Mouse (Mus musculus): ENCODE measurements at regions not wholly inside any gene's neighbourhood (a gene's known extent, or its start where the extent isn't known, plus 50 kb on each side); places are given as distances from the start of the nearest gene placed in this dataset.

GRCm38 (mm10) chr7:136176373-136176772 is 460.2 kb upstream of the Mki67 start:
- in situ Hi-C loops (cut with MboI), result no loop called here

- in situ Hi-C loops (cut with MboI), result no loop called here
These were observed 464.8 kb upstream of the Mki67 start for GRCm38 (mm10) chr7:136180996-136181395.

- in situ Hi-C loops (cut with MboI), result no loop called here
These were observed 465.9 kb upstream of the Mki67 start for GRCm38 (mm10) chr7:136182101-136182500.

GRCm38 (mm10) chr7:136196424-136197160 is 480.4 kb upstream of the Mki67 start:
- in situ Hi-C loops (cut with MboI), result no loop called here

GRCm38 (mm10) chr7:136208879-136209278 is 492.7 kb upstream of the Mki67 start:
- in situ Hi-C loops (cut with MboI), result no loop called here

GRCm38 (mm10) chr7:136209299-136210171 is 493.4 kb upstream of the Mki67 start:
- in situ Hi-C loops (cut with MboI), result no loop called here

GRCm38 (mm10) chr7:136212492-136212891 is 496.3 kb upstream of the Mki67 start:
- in situ Hi-C loops (cut with MboI), result no loop called here

GRCm38 (mm10) chr7:136213057-136213961 is 497.1 kb upstream of the Mki67 start:
- in situ Hi-C loops (cut with MboI), result no loop called here

- in situ Hi-C loops (cut with MboI), result no loop called here
These were observed 497.8 kb upstream of the Mki67 start for GRCm38 (mm10) chr7:136213962-136214308.

GRCm38 (mm10) chr7:136214415-136214814 is 498.3 kb upstream of the Mki67 start:
- in situ Hi-C loops (cut with MboI), result no loop called here

- in situ Hi-C loops (cut with MboI), result no loop called here
These were observed 500.6 kb upstream of the Mki67 start for GRCm38 (mm10) chr7:136216734-136217133.

GRCm38 (mm10) chr7:136219564-136220244 is 503.5 kb upstream of the Mki67 start:
- in situ Hi-C loops (cut with MboI), result no loop called here

GRCm38 (mm10) chr7:136220245-136221167 is 504.3 kb upstream of the Mki67 start:
- in situ Hi-C loops (cut with MboI), result no loop called here

- in situ Hi-C loops (cut with MboI), result no loop called here
These were observed 505.5 kb upstream of the Mki67 start for GRCm38 (mm10) chr7:136221620-136222019.

- in situ Hi-C loops (cut with MboI), result no loop called here
These were observed 509.9 kb upstream of the Mki67 start for GRCm38 (mm10) chr7:136226031-136226430.

GRCm38 (mm10) chr7:136228331-136228730 is 512.2 kb upstream of the Mki67 start:
- in situ Hi-C loops (cut with MboI), result no loop called here

- in situ Hi-C loops (cut with MboI), result no loop called here
These were observed 513.4 kb upstream of the Mki67 start for GRCm38 (mm10) chr7:136229592-136229991.

- in situ Hi-C loops (cut with MboI), result no loop called here
These were observed 516.0 kb upstream of the Mki67 start for GRCm38 (mm10) chr7:136232177-136232576.

- in situ Hi-C loops (cut with MboI), result no loop called here
These were observed 519.4 kb upstream of the Mki67 start for GRCm38 (mm10) chr7:136235563-136235962.

GRCm38 (mm10) chr7:136236391-136236790 is 520.2 kb upstream of the Mki67 start:
- in situ Hi-C loops (cut with MboI), result no loop called here
